Mouse (Mus musculus): ENCODE measurements around the gene Lrrc74a.

The Lrrc74a gene

GRCm38 (mm10) chr12:86804857-86805256 is 70.7 kb downstream of the Lrrc74a start:
- DNase-seq, result peak; percentile 28

DNA sequence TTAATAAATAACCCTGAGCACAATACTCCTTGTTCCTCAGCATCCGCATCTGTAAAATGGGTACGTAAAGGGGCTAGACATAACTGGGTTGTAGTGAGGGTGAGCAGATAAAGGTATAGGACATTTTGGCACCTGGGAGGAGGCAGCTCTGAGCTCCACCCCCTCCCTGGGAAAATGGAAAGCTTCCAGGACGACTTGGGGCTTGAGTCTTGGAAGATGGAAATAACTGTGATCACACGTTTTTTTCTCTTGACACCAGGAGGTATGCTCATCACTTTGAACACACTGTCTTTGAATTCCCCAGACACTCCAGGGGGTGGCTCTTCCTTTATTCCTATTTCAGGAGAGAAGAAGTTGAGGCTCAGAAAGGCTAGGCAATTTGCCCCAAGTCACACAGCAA is 71.1 kb downstream of the Lrrc74a start:
- DNase-seq, result no peak

DNA sequence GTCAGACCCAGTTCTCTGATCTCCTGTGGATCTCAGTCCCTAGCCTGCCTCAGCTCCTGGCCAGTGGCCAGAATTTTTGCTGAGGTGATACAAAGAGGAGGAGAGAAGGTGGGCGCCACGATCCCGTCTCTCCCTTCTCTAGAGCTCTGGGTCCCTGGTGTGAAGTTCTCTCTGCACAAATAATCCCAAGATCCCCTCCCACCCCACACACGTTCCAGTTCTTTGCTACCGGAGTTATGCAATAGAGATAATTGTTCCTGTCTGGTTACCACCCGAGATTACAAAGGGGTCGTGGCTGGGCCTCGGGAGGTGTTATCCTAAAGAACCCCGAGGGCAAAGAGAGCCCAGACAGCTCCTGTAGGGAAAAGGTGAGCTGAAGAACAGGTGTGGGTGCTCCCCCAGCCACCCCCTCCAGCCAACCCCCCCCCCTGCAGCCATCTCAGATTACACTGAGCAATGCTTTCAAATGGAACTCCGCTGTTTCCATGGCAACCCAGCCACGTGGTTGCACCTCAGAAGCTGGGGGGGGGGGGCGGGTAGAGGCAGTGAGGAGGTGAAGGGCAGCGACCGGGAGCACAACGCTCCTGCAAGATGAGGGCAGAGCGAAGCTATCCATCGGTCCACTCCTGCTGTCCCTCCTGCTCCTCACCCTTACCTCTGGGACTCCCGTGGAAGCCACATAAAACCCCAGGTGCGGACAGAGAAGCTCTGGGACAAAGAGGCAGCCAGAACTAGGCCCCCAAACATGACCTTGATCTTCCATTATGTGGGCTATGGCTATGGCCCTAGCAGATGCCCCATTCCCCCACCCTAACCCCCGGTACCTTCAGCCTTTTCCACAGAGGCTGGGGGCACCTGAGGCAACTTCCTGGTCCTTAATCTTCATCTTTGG is 72.1 kb downstream of the Lrrc74a start:
- peak; percentile 86 for DNase-seq

DNA sequence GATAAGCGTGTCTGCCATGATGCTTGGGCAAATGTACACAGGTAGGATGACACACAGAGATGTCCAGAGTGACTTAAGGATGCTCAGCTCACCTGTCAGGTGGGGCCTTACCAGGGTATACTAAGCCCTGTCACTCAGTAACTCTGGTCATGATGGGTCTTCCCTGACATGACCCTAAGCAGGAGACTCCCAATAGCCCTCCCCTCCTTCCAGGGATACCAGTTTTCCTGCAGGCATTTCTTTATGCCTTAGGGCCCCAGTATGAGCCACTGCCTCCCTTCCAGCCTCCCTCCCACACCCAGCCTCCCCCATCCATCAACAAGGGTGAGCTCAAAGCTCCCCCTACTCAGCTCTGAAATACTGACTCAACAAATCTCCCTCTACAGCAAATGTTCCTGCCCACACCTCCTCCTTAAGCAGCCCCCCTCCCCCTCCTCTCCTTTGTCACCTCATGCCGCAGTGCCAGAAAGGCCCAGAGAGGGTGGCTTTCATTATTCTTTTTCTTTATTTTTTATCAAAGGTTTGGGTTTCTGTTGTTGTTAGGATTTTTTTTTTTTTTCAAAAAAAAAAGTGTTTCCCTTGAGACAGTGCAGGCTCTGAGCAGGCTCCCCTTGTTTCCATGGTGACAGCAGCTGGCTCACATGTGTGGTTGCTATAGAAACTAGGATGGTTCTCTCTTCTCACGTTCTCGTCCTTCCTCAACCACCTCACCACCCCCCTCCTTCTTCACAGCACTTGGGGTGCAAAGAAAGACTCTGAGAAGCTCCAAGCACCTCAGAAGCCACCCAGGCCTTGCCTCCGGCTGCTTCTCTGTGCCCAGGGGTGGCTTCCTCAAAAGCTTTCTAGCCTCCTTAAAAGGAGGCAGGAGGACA is 73.0 kb downstream of the Lrrc74a start:
- DNase-seq, result no peak

- DNase-seq, result peak; percentile 51
Measured at GRCm38 (mm10) chr12:86807795-86808128, 73.6 kb downstream of the Lrrc74a start.

GRCm38 (mm10) chr12:86808856-86809255 is 74.7 kb downstream of the Lrrc74a start:
- DNase-seq, result no peak

DNA sequence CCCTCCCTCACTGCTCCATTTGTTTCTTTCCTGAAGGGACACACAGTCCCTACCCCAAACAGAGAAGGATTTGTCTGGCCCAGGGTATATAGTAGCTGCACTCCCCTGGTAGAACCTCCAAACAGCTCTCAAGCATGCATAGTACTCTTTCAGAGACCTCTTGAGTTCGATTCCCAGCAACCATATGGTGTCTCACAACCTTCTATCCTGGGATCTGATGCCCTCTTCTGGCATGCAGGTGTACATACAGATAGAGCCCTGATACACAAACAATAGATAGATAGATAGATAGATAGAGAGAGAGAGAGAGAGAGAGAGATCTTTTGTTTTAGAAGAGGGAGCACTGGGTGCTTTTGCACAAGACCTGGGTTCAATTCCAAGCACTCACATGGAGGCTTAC is 75.9 kb downstream of the Lrrc74a start:
- DNase-seq, result no peak

GRCm38 (mm10) chr12:86810725-86811444 is 76.7 kb downstream of the Lrrc74a start:
- DNase-seq, result peak; percentile 51

DNA sequence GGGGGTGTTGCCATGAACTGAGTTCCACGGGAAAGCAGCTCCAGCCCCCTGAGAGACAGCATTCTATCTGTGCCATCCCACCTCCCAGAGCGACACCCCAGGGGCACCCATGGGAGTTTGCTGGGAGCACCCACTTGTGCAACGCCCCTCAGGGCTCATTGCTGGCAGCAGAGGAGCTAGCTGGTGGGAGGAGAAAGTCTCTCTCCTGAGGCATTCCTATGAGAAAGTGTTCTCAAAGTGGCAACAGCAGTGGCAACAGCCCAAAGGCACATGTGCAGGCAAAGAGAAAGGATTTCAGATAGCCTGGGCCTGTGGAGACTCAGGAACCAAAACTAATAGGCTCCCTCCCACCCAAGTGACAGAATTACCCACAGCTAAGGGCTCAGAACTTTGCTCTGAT is 78.6 kb downstream of the Lrrc74a start:
- no peak for DNase-seq
